Mouse (Mus musculus) adrenal gland, postnatal 0 days (tissue): ENCODE results near the gene Gpr160. TPM values are rescaled to one million over a fixed set of nuclear protein-coding genes. Genes with fewer than 3 reads are reported as not detected.

Experiments used
- polyA plus RNA-seq: library from polyadenylated mRNA; unstranded; fragments of >200 nt; fragmentation: Nextera tagmentation; extraction: Ambion mirVana; gene quantifications from 2 replicates; pipeline ENCODE4 v1.2.1, GENCODE M21; 2015

Gpr160 gene
- 1.9 and 2.8 TPM in 2 replicates for polyA plus RNA-seq

GRCm38 (mm10) chr3:30855604-30856458 lies at the start of gene Gpr160:
Gpr160 (plus strand) TSS chr3:30855950.

Other genes starting within 250 kb of the Gpr160 start
- gene Lrriq4, start 211.4 kb upstream of the Gpr160 start, polyA plus RNA-seq, result 0.35 TPM in 1 of 2 replicates, not detected in the other
- 0.81 and 2.4 TPM in 2 replicates for gene Lrrc34, start 208.1 kb upstream of the Gpr160 start, polyA plus RNA-seq
- gene Lrrc31, start 156.1 kb upstream of the Gpr160 start, polyA plus RNA-seq, result 0.26 and 0.28 TPM in 2 replicates
- not detected in 2 replicates for gene Samd7, start 109.7 kb upstream of the Gpr160 start, polyA plus RNA-seq
- 112 and 151 TPM in 2 replicates for gene Sec62, start 63.1 kb upstream of the Gpr160 start, polyA plus RNA-seq
- 4.0 and 5.1 TPM in 2 replicates for gene Phc3, start 113.5 kb downstream of the Gpr160 start, polyA plus RNA-seq
- 14.5 and 18.9 TPM in 2 replicates for gene Prkci, start 139.8 kb downstream of the Gpr160 start, polyA plus RNA-seq
- gene Skil, start 239.1 kb downstream of the Gpr160 start, polyA plus RNA-seq, result 9.8 and 14.4 TPM in 2 replicates